Mouse (Mus musculus): ENCODE data around the gene Lmo3. TPM values are rescaled to one million over a fixed set of nuclear protein-coding genes. Genes with fewer than 3 reads are reported as not detected.

Lmo3 gene
- total and polyA plus RNA-seq, 3 experiments: not detected

DNA sequence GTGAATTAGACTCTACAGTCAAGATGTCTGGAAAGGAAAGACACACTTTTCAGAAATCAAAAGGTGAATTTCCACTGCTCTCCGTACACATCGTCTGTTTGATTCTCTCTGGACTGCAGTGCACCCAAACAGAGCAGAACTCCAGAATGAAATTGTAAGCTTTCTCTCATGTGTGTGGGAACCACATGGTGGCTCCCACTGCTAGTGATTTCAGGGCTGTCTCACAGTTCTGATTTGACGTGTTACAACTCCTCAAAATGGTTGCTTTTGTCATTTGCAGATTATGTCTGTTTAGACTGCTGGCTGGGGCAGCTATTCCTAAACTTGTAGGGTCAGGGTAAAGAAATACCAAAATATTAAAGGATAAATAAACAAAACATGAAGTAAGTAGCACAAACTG, 145.0 kb downstream of the Lmo3 start:
- in situ Hi-C loops (cut with MboI; ENCODE audit: low pct_ligation_motif_present, low pct_unique_long_range_greater_than_20kb, low sequenced_read_pairs) (no loop called here), dilution Hi-C loops (cut with MboI; ENCODE audit: extremely low pct_ligation_motif_present, extremely low pct_unique_long_range_greater_than_20kb, low sequenced_read_pairs) (no loop called here)

DNA sequence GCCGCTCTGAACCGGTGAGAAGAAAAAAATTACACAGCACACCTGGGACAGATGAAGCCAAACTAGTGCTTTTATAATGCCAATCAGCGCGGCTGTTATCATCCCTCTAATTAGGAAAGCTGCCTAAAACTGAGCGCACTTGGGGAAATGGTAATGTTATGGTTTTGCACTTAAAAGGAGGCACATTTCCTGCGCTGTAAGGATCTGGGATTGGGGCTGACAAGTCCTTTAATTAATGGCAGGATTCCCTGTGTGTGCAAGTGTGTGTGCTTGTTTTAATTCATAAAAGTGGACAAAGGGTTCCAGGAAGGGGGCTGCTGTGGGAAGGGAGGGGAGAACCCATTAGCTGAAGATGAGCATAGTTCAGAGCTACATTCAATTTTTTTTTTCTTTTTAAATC, 154.4 kb downstream of the Lmo3 start:
- Histone ChIP-seq H3K9ac (ENCODE audit: insufficient read depth, low read depth) (no peak overlapping the region), H3K27me3 (replicated peaks) (no peaks in the 10 kb centered on the region), H3K4me3 (replicated peaks in 1 of 3; ENCODE audit: low read depth in 2 of 3, low read length in 2 of 3, poor library complexity in 1 of 3) (no peak overlapping the region), H3K4me2 (ENCODE audit: insufficient read depth, low read depth, poor library complexity, severe bottlenecking) (no peak overlapping the region), H3K9me3 (replicated peaks; ENCODE audit: low read length) (peaks cover 54% of the 10 kb centered on the region), H3K36me3 (replicated peaks in 1 of 2; ENCODE audit: control insufficient read depth in 1 of 2, insufficient read depth in 1 of 2, low read length in 1 of 2) (no peaks in the 10 kb centered on the region), H3K27ac (ENCODE audit: insufficient read depth, low read depth) (no peak overlapping the region), H3K79me2 (replicated peaks; ENCODE audit: control insufficient read depth, extremely low read depth, insufficient read depth, poor library complexity, severe bottlenecking) (no peaks in the 10 kb centered on the region), H3K4me1 (ENCODE audit: control insufficient read depth in 1 of 2, insufficient read depth in 2 of 2) (no peaks in the 10 kb centered on the region)
- dilution Hi-C loops (cut with MboI; ENCODE audit: extremely low pct_ligation_motif_present, extremely low pct_unique_long_range_greater_than_20kb, low sequenced_read_pairs): no loop called here
- in situ Hi-C loops (cut with MboI; ENCODE audit: low pct_ligation_motif_present, low pct_unique_long_range_greater_than_20kb, low sequenced_read_pairs): no loop called here
- TF ChIP-seq MEF2A (IDR thresholded peaks at IDR 0.05; ENCODE audit: borderline replicate concordance, low read depth, low read length) (no peak), ZKSCAN1 (IDR thresholded peaks at IDR 0.05; ENCODE audit: borderline replicate concordance, low read depth, low read length) (no peak), POLR2AphosphoS2 (IDR thresholded peaks at IDR 0.05; ENCODE audit: low read depth, low read length) (no peak), NELFE (IDR thresholded peaks at IDR 0.05; ENCODE audit: low read depth, low read length) (no peak), TBP (conservative IDR thresholded peaks at IDR 0.05; ENCODE audit: low read depth, low read length) (no peak), USF1 (IDR thresholded peaks at IDR 0.05; ENCODE audit: low read depth, low read length) (no peak), JUN (IDR thresholded peaks at IDR 0.05; ENCODE audit: insufficient read depth, low read depth, low read length) (no peak), BHLHE40 (IDR thresholded peaks at IDR 0.05; ENCODE audit: low read depth, low read length) (no peak), E2F4 (IDR thresholded peaks at IDR 0.05; ENCODE audit: insufficient replicate concordance, low read depth, low read length) (no peak), SMC3 (IDR thresholded peaks at IDR 0.05; ENCODE audit: low read depth, low read length) (no peak), HCFC1 (IDR thresholded peaks at IDR 0.05; ENCODE audit: low read depth, low read length) (no peak), PAX5 (IDR thresholded peaks at IDR 0.05; ENCODE audit: low read length) (no peak), JUND (conservative IDR thresholded peaks at IDR 0.05; ENCODE audit: low read depth, low read length) (no peak), NRF1 (IDR thresholded peaks at IDR 0.05; ENCODE audit: low read depth, low read length) (no peak), MYC (IDR thresholded peaks at IDR 0.05; ENCODE audit: low read depth, low read length) (no peak), USF2 (conservative IDR thresholded peaks at IDR 0.05; ENCODE audit: low read depth, low read length) (no peak), ETS1 (conservative IDR thresholded peaks at IDR 0.05; ENCODE audit: low read depth, low read length) (no peak), CTCF (conservative IDR thresholded peaks at IDR 0.05 in 1 of 2, IDR thresholded peaks at IDR 0.05 in 1 of 2; ENCODE audit: low read depth in 2 of 2, low read length in 2 of 2) (no peak), ZC3H11A (IDR thresholded peaks at IDR 0.05; ENCODE audit: low read depth, low read length) (no peak), GABPA (IDR thresholded peaks at IDR 0.05; ENCODE audit: insufficient replicate concordance, low read depth, low read length) (no peak)
- DNase-seq (ENCODE audit: extremely low read depth): no peak

More for the DNA sequence above, 145.0 kb downstream of the Lmo3 start:
- Histone ChIP-seq H3K4me1 (ENCODE audit: control insufficient read depth in 1 of 2, insufficient read depth in 2 of 2) (no peaks in the 10 kb centered on the region), H3K9me3 (replicated peaks; ENCODE audit: low read length) (peaks cover 31% of the 10 kb centered on the region), H3K36me3 (replicated peaks in 1 of 2; ENCODE audit: control insufficient read depth in 1 of 2, insufficient read depth in 1 of 2, low read length in 1 of 2) (no peaks in the 10 kb centered on the region), H3K27ac (ENCODE audit: insufficient read depth, low read depth) (no peak overlapping the region), H3K4me3 (replicated peaks in 1 of 3; ENCODE audit: low read depth in 2 of 3, low read length in 2 of 3, poor library complexity in 1 of 3) (no peak overlapping the region), H3K79me2 (replicated peaks; ENCODE audit: control insufficient read depth, extremely low read depth, insufficient read depth, poor library complexity, severe bottlenecking) (no peaks in the 10 kb centered on the region), H3K27me3 (replicated peaks) (no peaks in the 10 kb centered on the region), H3K9ac (ENCODE audit: insufficient read depth, low read depth) (no peak overlapping the region), H3K4me2 (ENCODE audit: insufficient read depth, low read depth, poor library complexity, severe bottlenecking) (no peak overlapping the region)
- no peak for TF ChIP-seq BHLHE40 (IDR thresholded peaks at IDR 0.05; ENCODE audit: low read depth, low read length)
- TF ChIP-seq NRF1 (IDR thresholded peaks at IDR 0.05; ENCODE audit: low read depth, low read length): no peak
- TF ChIP-seq ETS1 (conservative IDR thresholded peaks at IDR 0.05; ENCODE audit: low read depth, low read length): no peak
- TF ChIP-seq E2F4 (IDR thresholded peaks at IDR 0.05; ENCODE audit: insufficient replicate concordance, low read depth, low read length): no peak
- no peak for TF ChIP-seq SIN3A (IDR thresholded peaks at IDR 0.05; ENCODE audit: low read length)
- TF ChIP-seq CHD1 (IDR thresholded peaks at IDR 0.05; ENCODE audit: low read depth, low read length): no peak
- no peak for TF ChIP-seq MAFK (IDR thresholded peaks at IDR 0.05; ENCODE audit: insufficient replicate concordance, low read length)
- TF ChIP-seq TCF12 (IDR thresholded peaks at IDR 0.05; ENCODE audit: low read depth, low read length): no peak
- no peak for TF ChIP-seq MAZ (IDR thresholded peaks at IDR 0.05; ENCODE audit: low read depth, low read length)
- no peak for TF ChIP-seq ZKSCAN1 (IDR thresholded peaks at IDR 0.05; ENCODE audit: borderline replicate concordance, low read depth, low read length)
- no peak for TF ChIP-seq JUN (IDR thresholded peaks at IDR 0.05; ENCODE audit: insufficient read depth, low read depth, low read length)
- no peak for TF ChIP-seq USF1 (IDR thresholded peaks at IDR 0.05; ENCODE audit: low read depth, low read length)
- no peak for TF ChIP-seq PAX5 (IDR thresholded peaks at IDR 0.05; ENCODE audit: low read length)
- TF ChIP-seq JUND (conservative IDR thresholded peaks at IDR 0.05; ENCODE audit: low read depth, low read length): no peak
- DNase-seq (ENCODE audit: extremely low read depth): no peak
